Mouse (Mus musculus): ENCODE results near the gene Tbl1x. TPM values are rescaled to one million over a fixed set of nuclear protein-coding genes. Genes with fewer than 3 reads are reported as not detected.

Tbl1x gene
- polyA plus RNA-seq, 1 experiment from 2014 or later, result 67.1 TPM

DNA sequence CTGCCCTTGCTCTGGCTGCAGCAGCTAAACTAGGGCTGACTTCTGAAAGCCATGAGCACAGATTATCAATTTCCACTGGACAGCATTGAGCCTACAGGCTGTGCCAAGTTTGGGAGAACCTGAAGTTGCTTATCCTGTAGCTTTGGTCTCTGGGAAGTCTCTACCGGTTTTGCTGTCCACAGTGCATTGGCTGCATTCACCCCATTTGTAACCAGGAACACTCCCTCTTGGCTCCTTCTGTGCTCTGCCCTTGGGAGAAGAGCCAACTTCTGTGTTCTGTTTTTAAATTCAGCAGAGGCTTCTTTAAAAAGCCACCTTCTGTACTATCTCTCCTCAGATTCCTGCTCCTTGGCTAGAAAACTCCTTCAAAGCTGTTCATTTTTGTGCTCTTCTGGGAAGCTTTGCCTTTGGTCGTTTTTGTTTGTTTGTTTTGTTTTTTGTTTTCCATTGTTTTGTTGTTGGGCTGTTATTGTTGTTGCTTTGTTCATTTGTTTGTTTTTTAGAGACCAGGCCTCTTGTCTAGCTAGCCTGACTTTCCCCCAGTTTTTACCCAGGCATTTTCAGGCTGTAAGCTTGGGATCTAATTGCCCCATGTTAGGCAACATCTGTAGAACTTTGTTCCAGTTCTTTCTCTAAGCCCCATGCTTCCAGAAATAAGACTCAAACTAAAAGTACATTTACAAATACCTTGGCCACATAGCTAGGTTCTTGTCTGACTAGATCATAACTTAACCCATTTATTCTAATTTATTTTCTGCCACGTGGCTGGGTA, 159.2 kb downstream of the Tbl1x start:
- Histone ChIP-seq H3K4me2 (no peak overlapping the region), H3K36me3 (no peaks in the 10 kb centered on the region), H3K9me3 (no peaks in the 10 kb centered on the region), H3K9ac (no peak overlapping the region), H3K27ac (no peak overlapping the region), H3K4me3 (no peak overlapping the region), H3K27me3 (no peaks in the 10 kb centered on the region), H3K4me1 (no peaks in the 10 kb centered on the region)
- ATAC-seq (ENCODE audit: insufficient number of reproducible peaks, low FRiP score, low TSS enrichment, low read depth), result no peak
- 60% methylated on average over 3 of the region's 3 CpGs for WGBS

Data from limb, embryonic 15.5 days (tissue).